In genomic region chr12:16591453-16592200, GRCm38 (mm10) we compare ENCODE assay signal across 8 mouse cellular contexts. TPM values are rescaled to one million over a fixed set of nuclear protein-coding genes. Genes with fewer than 3 reads are reported as not detected.
DNase-seq lines count a peak whose midpoint lies in the region; ATAC-seq and TF ChIP-seq lines count a peak whose summit lies in the region.

No protein-coding gene starts in this region.

- no peaks in the 10 kb centered on the region for H3K27me3 ChIP-seq in CH12.LX (replicated peaks)
- H3K27me3 ChIP-seq in forebrain, embryonic 13.5 days = 0 out of 2 replicates have a peak, but pooled peaks cover 3% of the 10 kb centered on the region
- no peaks in the 10 kb centered on the region for H3K27me3 ChIP-seq in liver, postnatal 0 days (ENCODE audit: insufficient read depth, low read length)
- no peaks in the 10 kb centered on the region for H3K27me3 ChIP-seq in neural tube, embryonic 13.5 days

- H3K4me3 ChIP-seq in CH12.LX (replicated peaks in 1 of 3; ENCODE audit: low read depth in 2 of 3, low read length in 2 of 3, poor library complexity in 1 of 3) = peak overlapping the region; percentile 23 to 40 (median 35)
- H3K4me3 ChIP-seq in brown adipose tissue, adult 24 weeks (ENCODE audit: insufficient read depth, low read depth, low read length) = peak overlapping the region; percentile 59
- peak overlapping the region; percentile 41 for H3K4me3 ChIP-seq in forebrain, embryonic 13.5 days
- H3K4me3 ChIP-seq in liver, postnatal 0 days (ENCODE audit: low read depth, low read length) = peak overlapping the region; percentile 32
- peak overlapping the region; percentile 35 for H3K4me3 ChIP-seq in neural tube, embryonic 13.5 days

- H3K9ac ChIP-seq in CH12.LX (ENCODE audit: insufficient read depth, low read depth) = peak overlapping the region; percentile 25
- H3K9ac ChIP-seq in forebrain, embryonic 13.5 days = peak overlapping the region; percentile 56
- H3K9ac ChIP-seq in liver, postnatal 0 days (replicated peaks) = peak overlapping the region; percentile 56
- H3K9ac ChIP-seq in neural tube, embryonic 13.5 days = peak overlapping the region; percentile 60

- no peak for TF ChIP-seq RAD21 in CH12.LX (IDR thresholded peaks at IDR 0.05; ENCODE audit: low read depth, low read length)

- 7% methylated on average over 15 of the region's 15 CpGs for WGBS in forebrain, embryonic 13.5 days
- WGBS in liver, postnatal 0 days (ENCODE audit: insufficient replicate concordance) = 14% methylated on average over 15 of the region's 15 CpGs
- WGBS in neural tube, embryonic 13.5 days = 6% methylated on average over 15 of the region's 15 CpGs

- H3K27ac ChIP-seq in CH12.LX (ENCODE audit: insufficient read depth, low read depth) = no peak overlapping the region
- peak overlapping the region; percentile 20; the same call in 1 of the 2 replicates for H3K27ac ChIP-seq in brown adipose tissue, adult 24 weeks (replicated peaks; ENCODE audit: low read depth, low read length)
- peak overlapping the region; percentile 67 for H3K27ac ChIP-seq in forebrain, embryonic 13.5 days
- H3K27ac ChIP-seq in liver, postnatal 0 days (ENCODE audit: low read depth) = peak overlapping the region; percentile 96
- H3K27ac ChIP-seq in neural tube, embryonic 13.5 days (replicated peaks) = peak overlapping the region; percentile 61

- peak; percentile 32; the same call in 1 of the 2 replicates for TF ChIP-seq EP300 in CH12.LX (IDR thresholded peaks at IDR 0.05; ENCODE audit: low read length)
- no peak for TF ChIP-seq EP300 in liver, postnatal 0 days (IDR thresholded peaks at IDR 0.05; ENCODE audit: low read depth)

- peaks cover 22 to 54% of the 10 kb centered on the region in 2 experiments for H3K4me1 ChIP-seq in CH12.LX (ENCODE audit: control insufficient read depth in 1 of 2, insufficient read depth in 2 of 2)
- peaks cover 14% of the 10 kb centered on the region for H3K4me1 ChIP-seq in brown adipose tissue, adult 24 weeks (ENCODE audit: control insufficient read depth, insufficient read depth, insufficient read length, low read length)
- H3K4me1 ChIP-seq in forebrain, embryonic 13.5 days = peaks cover 50% of the 10 kb centered on the region
- H3K4me1 ChIP-seq in liver, postnatal 0 days (ENCODE audit: insufficient read depth) = peaks cover 23% of the 10 kb centered on the region
- H3K4me1 ChIP-seq in neural tube, embryonic 13.5 days (replicated peaks) = peaks cover 52% of the 10 kb centered on the region

- TF ChIP-seq CTCF in CH12.LX (conservative IDR thresholded peaks at IDR 0.05 in 1 of 2, IDR thresholded peaks at IDR 0.05 in 1 of 2; ENCODE audit: low read depth in 2 of 2, low read length in 2 of 2) = no peak
- TF ChIP-seq CTCF in liver, postnatal 0 days (IDR thresholded peaks at IDR 0.05; ENCODE audit: low read depth) = no peak

- peak; percentile 95 for DNase-seq in CH12.LX (ENCODE audit: extremely low read depth)
- peak; percentile 86 to 88 for DNase-seq in heart, postnatal 10 days
- peak; percentile 90 to 93 for DNase-seq in kidney, postnatal 4 days
- peak; percentile 81 for DNase-seq in liver, postnatal 0 days
- peak; percentile 82 for DNase-seq in telencephalon, adult 2 months (ENCODE audit: low read depth, low spot score)

- intact Hi-C loops in heart, postnatal 10 days (cut with DNase I) = no loop called here

- H3K36me3 ChIP-seq in CH12.LX (replicated peaks in 1 of 2; ENCODE audit: control insufficient read depth in 1 of 2, insufficient read depth in 1 of 2, low read length in 1 of 2) = no peaks in the 10 kb centered on the region
- no peaks in the 10 kb centered on the region for H3K36me3 ChIP-seq in forebrain, embryonic 13.5 days (ENCODE audit: poor library complexity, severe bottlenecking)
- H3K36me3 ChIP-seq in liver, postnatal 0 days (replicated peaks; ENCODE audit: insufficient read depth, low read length) = 0 out of 2 replicates have a peak, but pooled peaks cover 3% of the 10 kb centered on the region
- no peaks in the 10 kb centered on the region for H3K36me3 ChIP-seq in neural tube, embryonic 13.5 days

- peak overlapping the region; percentile 49 for H3K4me2 ChIP-seq in CH12.LX (ENCODE audit: insufficient read depth, low read depth, poor library complexity, severe bottlenecking)
- H3K4me2 ChIP-seq in forebrain, embryonic 13.5 days = peak overlapping the region; percentile 68
- peak overlapping the region; percentile 98 for H3K4me2 ChIP-seq in liver, postnatal 0 days (ENCODE audit: low read depth, low read length)
- H3K4me2 ChIP-seq in neural tube, embryonic 13.5 days = peak overlapping the region; percentile 55

- no peaks in the 10 kb centered on the region for H3K79me2 ChIP-seq in CH12.LX (replicated peaks; ENCODE audit: control insufficient read depth, extremely low read depth, insufficient read depth, poor library complexity, severe bottlenecking)

- in situ Hi-C loops in CH12.LX (cut with MboI; ENCODE audit: low pct_ligation_motif_present, low pct_unique_long_range_greater_than_20kb, low sequenced_read_pairs) = no loop called here

- peak; percentile 88 for ATAC-seq in forebrain, embryonic 13.5 days
- peak; percentile 75 for ATAC-seq in liver, postnatal 0 days
- peak; percentile 76 for ATAC-seq in neural tube, embryonic 13.5 days (ENCODE audit: low read depth)

- TF ChIP-seq POLR2A in CH12.LX (IDR thresholded peaks at IDR 0.05; ENCODE audit: low read depth, low read length) = peak; percentile 66

- no peaks in the 10 kb centered on the region for H3K9me3 ChIP-seq in CH12.LX (replicated peaks; ENCODE audit: low read length)
- H3K9me3 ChIP-seq in forebrain, embryonic 13.5 days (replicated peaks) = no peaks in the 10 kb centered on the region
- H3K9me3 ChIP-seq in liver, postnatal 0 days (ENCODE audit: low read length) = no peaks in the 10 kb centered on the region
- no peaks in the 10 kb centered on the region for H3K9me3 ChIP-seq in neural tube, embryonic 13.5 days

- dilution Hi-C loops in CH12.LX (cut with MboI; ENCODE audit: extremely low pct_ligation_motif_present, extremely low pct_unique_long_range_greater_than_20kb, low sequenced_read_pairs) = no loop called here

TF ChIP-seq in CH12.LX, 34 proteins besides CTCF, POLR2A, EP300 and RAD21 (continues in another document):
- no peak; the same call in 1 of the 2 replicates for TF ChIP-seq CHD1 (IDR thresholded peaks at IDR 0.05; ENCODE audit: low read depth, low read length)
- TF ChIP-seq GABPA (IDR thresholded peaks at IDR 0.05; ENCODE audit: insufficient replicate concordance, low read depth, low read length) = no peak
- TF ChIP-seq JUND (conservative IDR thresholded peaks at IDR 0.05; ENCODE audit: low read depth, low read length) = peak; percentile 66
- peak; percentile 84 for TF ChIP-seq MXI1 (IDR thresholded peaks at IDR 0.05; ENCODE audit: low read depth, low read length)
- TF ChIP-seq SIN3A (IDR thresholded peaks at IDR 0.05; ENCODE audit: low read length) = peak; percentile 99
- TF ChIP-seq USF1 (IDR thresholded peaks at IDR 0.05; ENCODE audit: low read depth, low read length) = no peak
- TF ChIP-seq ETS1 (conservative IDR thresholded peaks at IDR 0.05; ENCODE audit: low read depth, low read length) = peak; percentile 84
- TF ChIP-seq SMC3 (IDR thresholded peaks at IDR 0.05; ENCODE audit: low read depth, low read length) = no peak
- TF ChIP-seq USF2 (conservative IDR thresholded peaks at IDR 0.05; ENCODE audit: low read depth, low read length) = no peak
- TF ChIP-seq ZKSCAN1 (IDR thresholded peaks at IDR 0.05; ENCODE audit: borderline replicate concordance, low read depth, low read length) = peak; percentile 88; the same call in 1 of the 2 replicates
- TF ChIP-seq MYC (IDR thresholded peaks at IDR 0.05; ENCODE audit: low read depth, low read length) = peak; percentile 87; the same call in 1 of the 2 replicates
- no peak for TF ChIP-seq UBTF (IDR thresholded peaks at IDR 0.05; ENCODE audit: low read depth, low read length)
- peak; percentile 84 for TF ChIP-seq IRF4 (IDR thresholded peaks at IDR 0.05; ENCODE audit: low read depth, low read length)
- TF ChIP-seq E2F4 (IDR thresholded peaks at IDR 0.05; ENCODE audit: insufficient replicate concordance, low read depth, low read length) = no peak
- TF ChIP-seq HCFC1 (IDR thresholded peaks at IDR 0.05; ENCODE audit: low read depth, low read length) = peak; percentile 59
- TF ChIP-seq MAFK (IDR thresholded peaks at IDR 0.05; ENCODE audit: insufficient replicate concordance, low read length) = 0 out of 2 replicates have a peak, but pooled peaks have one; percentile 24
- TF ChIP-seq PAX5 (IDR thresholded peaks at IDR 0.05; ENCODE audit: low read length) = no peak
- TF ChIP-seq ZNF384 (IDR thresholded peaks at IDR 0.05; ENCODE audit: low read depth, low read length) = no peak
- TF ChIP-seq ZC3H11A (IDR thresholded peaks at IDR 0.05; ENCODE audit: low read depth, low read length) = no peak
- TF ChIP-seq MAX (IDR thresholded peaks at IDR 0.05; ENCODE audit: low read length) = peak; percentile 63
- no peak; the same call in 1 of the 2 replicates for TF ChIP-seq MAZ (IDR thresholded peaks at IDR 0.05; ENCODE audit: low read depth, low read length)
- TF ChIP-seq ELF1 (IDR thresholded peaks at IDR 0.05; ENCODE audit: low read depth, low read length) = peak; percentile 90
- TF ChIP-seq TCF12 (IDR thresholded peaks at IDR 0.05; ENCODE audit: low read depth, low read length) = peak; percentile 81
- TF ChIP-seq CHD2 (IDR thresholded peaks at IDR 0.05; ENCODE audit: low read length) = no peak
- TF ChIP-seq KAT2A (IDR thresholded peaks at IDR 0.05; ENCODE audit: insufficient replicate concordance, low read length) = 0 out of 2 replicates have a peak, but pooled peaks have one; percentile 9
- peak; percentile 69 for TF ChIP-seq NELFE (IDR thresholded peaks at IDR 0.05; ENCODE audit: low read depth, low read length)
- peak; percentile 77; the same call in 1 of the 2 replicates for TF ChIP-seq TBP (conservative IDR thresholded peaks at IDR 0.05; ENCODE audit: low read depth, low read length)
- no peak; the same call in 1 of the 2 replicates for TF ChIP-seq NRF1 (IDR thresholded peaks at IDR 0.05; ENCODE audit: low read depth, low read length)
- TF ChIP-seq ZMIZ1 (IDR thresholded peaks at IDR 0.05; ENCODE audit: low read depth, low read length) = peak; percentile 71

RNA-seq across cellular contexts. Expression of gene Lpin1, which starts 19.1 kb away (rescaled TPM):
- total RNA-seq in CH12.LX (2012; rRNA removed) = 4.7 and 6.7 TPM in 2 replicates
- total RNA-seq in CH12.LX (2014; rRNA removed) = 5.3 and 6.1 TPM in 2 replicates
- polyA plus RNA-seq in CH12.LX (2012; ENCODE audit: insufficient read length, low read depth) = 6.9 and 7.5 TPM in 2 replicates
- 258 and 314 TPM in 2 replicates for polyA plus RNA-seq in brown adipose tissue, adult 24 weeks (2012; ENCODE audit: insufficient read depth, insufficient read length, missing spikeins)
- 11.7 and 12.1 TPM in 2 replicates for polyA plus RNA-seq in forebrain, embryonic 13.5 days (2015; fragmentation: Nextera tagmentation; extraction: Ambion mirVana)
- total RNA-seq in heart, postnatal 10 days (2021) = 100 to 1,000 TPM in 1 of 2 experiments, 10 to 100 TPM in 1; 65.1 to 106 TPM
- 4.6 and 14.3 TPM in 2 replicates for polyA plus RNA-seq in liver, postnatal 0 days (2015; fragmentation: Nextera tagmentation; extraction: Ambion mirVana)
- polyA plus RNA-seq in neural tube, embryonic 13.5 days (2015; fragmentation: Nextera tagmentation; extraction: Ambion mirVana) = 15.9 and 16.1 TPM in 2 replicates

Comparison
In these comparisons a context has a peak if more than half of its experiments do, and no peak if none do; other contexts are left out.
1. RNA of gene Lpin1, which starts 19.1 kb away (polyA plus RNA-seq): 258 to 314 TPM in brown adipose tissue, adult 24 weeks; 15.9 to 16.1 TPM in neural tube, embryonic 13.5 days, 4.6 to 14.3 TPM in liver, postnatal 0 days, 11.7 to 12.1 TPM in forebrain, embryonic 13.5 days and 6.9 to 7.5 TPM in CH12.LX; every median in the first group is over 10 times any median in the second.
2. Peak in every context shown above with its lines, with median percentiles within 50 percentile points of each other: DNase-seq, H3K4me2 ChIP-seq, H3K4me3 ChIP-seq, H3K9ac ChIP-seq and ATAC-seq.